Mouse (Mus musculus) ovary, postnatal 36 days (tissue): Measurements from ENCODE around the gene 1110017D15Rik.
A peak's percentile ranks its signal among the peaks of the same experiment; 100 is the strongest.

Experiments
- DNase-seq: peaks from one replicate; pipeline ENCODE4 v3.0.0; 2022; ENCODE audit warnings: low spot score, mixed read lengths

Gene 1110017D15Rik

GRCm38 (mm10) chr4:41517233-41517632 is at the start of gene 1110017D15Rik:
Gene 1110017D15Rik (minus strand): TSS chr4:41517333.
- DNase-seq = no peak

- no peak for DNase-seq
Measured at GRCm38 (mm10) chr4:41566123-41566522, 49.0 kb upstream of the 1110017D15Rik start.

GRCm38 (mm10) chr4:41563297-41563696 is 46.2 kb upstream of the 1110017D15Rik start:
- DNase-seq = no peak

- DNase-seq = no peak
Measured at GRCm38 (mm10) chr4:41557092-41557491, 40.0 kb upstream of the 1110017D15Rik start.

- no peak for DNase-seq
Measured at GRCm38 (mm10) chr4:41556311-41556953, 39.3 kb upstream of the 1110017D15Rik start.

GRCm38 (mm10) chr4:41554994-41555663 is 38.0 kb upstream of the 1110017D15Rik start:
- peak; percentile 43 for DNase-seq

- DNase-seq = no peak
Measured at GRCm38 (mm10) chr4:41553116-41553515, 36.0 kb upstream of the 1110017D15Rik start.

- peak; percentile 62 for DNase-seq
Measured at GRCm38 (mm10) chr4:41552529-41552928, 35.4 kb upstream of the 1110017D15Rik start.

GRCm38 (mm10) chr4:41547086-41547485 is 30.0 kb upstream of the 1110017D15Rik start:
- no peak for DNase-seq

- peak; percentile 66 for DNase-seq
Measured at GRCm38 (mm10) chr4:41545985-41546384, 28.9 kb upstream of the 1110017D15Rik start.

GRCm38 (mm10) chr4:41542136-41542535 is 25.0 kb upstream of the 1110017D15Rik start:
- no peak for DNase-seq

GRCm38 (mm10) chr4:41534866-41535265 is 17.7 kb upstream of the 1110017D15Rik start:
- DNase-seq = no peak

GRCm38 (mm10) chr4:41532420-41532819 is 15.3 kb upstream of the 1110017D15Rik start:
- peak; percentile 37 for DNase-seq

- DNase-seq = peak; percentile 29
Measured at GRCm38 (mm10) chr4:41527996-41528395, 10.9 kb upstream of the 1110017D15Rik start.

GRCm38 (mm10) chr4:41527076-41527475 is 9.9 kb upstream of the 1110017D15Rik start:
- no peak for DNase-seq

- no peak for DNase-seq
Measured at GRCm38 (mm10) chr4:41526553-41526952, 9.4 kb upstream of the 1110017D15Rik start.

- DNase-seq = no peak
Measured at GRCm38 (mm10) chr4:41524829-41525228, 7.7 kb upstream of the 1110017D15Rik start.

- DNase-seq = no peak
Measured at GRCm38 (mm10) chr4:41523839-41524238, 6.7 kb upstream of the 1110017D15Rik start.

- no peak for DNase-seq
Measured at GRCm38 (mm10) chr4:41522788-41523187, 5.7 kb upstream of the 1110017D15Rik start.

- DNase-seq = no peak
Measured at GRCm38 (mm10) chr4:41522136-41522535, 5.0 kb upstream of the 1110017D15Rik start.

- no peak for DNase-seq
Measured at GRCm38 (mm10) chr4:41520641-41521040, 3.5 kb upstream of the 1110017D15Rik start.

- DNase-seq = no peak
Measured at GRCm38 (mm10) chr4:41519195-41519594, 2.1 kb upstream of the 1110017D15Rik start.

GRCm38 (mm10) chr4:41518349-41518748 is 1.2 kb upstream of the 1110017D15Rik start:
- no peak for DNase-seq

GRCm38 (mm10) chr4:41513714-41514113 is 3.4 kb downstream of the 1110017D15Rik start:
- no peak for DNase-seq
